Mouse (Mus musculus) lung, postnatal 0 days (tissue): ENCODE data around the gene Asb12. TPM values are rescaled to one million over a fixed set of nuclear protein-coding genes. Genes with fewer than 3 reads are reported as not detected.
A peak's percentile ranks its signal among the peaks of the same experiment; 100 is the strongest.

ENCODE experiments used
- ATAC-seq: fragments of 200-750 bp; cut with Nextera tagmentation; 2 replicates; pipeline ENCODE4 v1.8.0; 2017; ENCODE audit warnings: moderate library complexity
- DNase-seq: peaks from one replicate; pipeline ENCODE4 v3.0.0-alpha.2; 2016; ENCODE audit warnings: low spot score
- H3K27ac ChIP-seq: fragments of 300-500 bp; sonication (generic); 2 replicates; pipeline ENCODE4 v1.5.1; 2014; ENCODE audit warnings: antibody characterized with exemption, mild to moderate bottlenecking, low read length, mixed read lengths
- H3K27me3 ChIP-seq: fragments of 300-500 bp; sonication (generic); replicated peaks from 2 replicates; pipeline ENCODE4 v1.6.1; 2014; ENCODE audit warnings: low read length, mixed read lengths; ENCODE audit not compliant: insufficient read depth
- H3K36me3 ChIP-seq: fragments of 300-500 bp; sonication (generic); 2 replicates; pipeline ENCODE4 v1.6.1; 2014; ENCODE audit warnings: low read length, mixed read lengths; ENCODE audit not compliant: insufficient read depth
- H3K4me1 ChIP-seq: fragments of 300-500 bp; sonication (generic); 2 replicates; pipeline ENCODE4 v1.6.1; 2014; ENCODE audit warnings: antibody characterized with exemption, low read depth, low read length, mixed read lengths; ENCODE audit not compliant: insufficient read depth
- H3K4me2 ChIP-seq: fragments of 300-500 bp; sonication (generic); replicated peaks from 2 replicates; pipeline ENCODE4 v1.6.1; 2014; ENCODE audit warnings: low read depth, mild to moderate bottlenecking, low read length, moderate library complexity, mixed read lengths
- H3K4me3 ChIP-seq: fragments of 300-500 bp; sonication (generic); 2 replicates; pipeline ENCODE4 v1.5.1; 2014; ENCODE audit warnings: low read depth, low read length
- H3K9ac ChIP-seq: fragments of 300-500 bp; sonication (generic); replicated peaks from 2 replicates; pipeline ENCODE4 v1.6.1; 2014; ENCODE audit warnings: low read depth, mild to moderate bottlenecking
- H3K9me3 ChIP-seq: fragments of 300-500 bp; sonication (generic); 2 replicates; pipeline ENCODE4 v1.6.1; 2016; ENCODE audit warnings: low read length, mixed read lengths
- CTCF ChIP-seq: IDR thresholded peaks from 2 replicates; pipeline ENCODE4 v1.5.1; 2016; ENCODE audit warnings: antibody characterized with exemption, mild to moderate bottlenecking
- EP300 ChIP-seq: IDR thresholded peaks from 2 replicates; pipeline ENCODE4 v1.6.1; 2016; ENCODE audit warnings: antibody characterized with exemption, mild to moderate bottlenecking, control low read depth
- WGBS: fragments of 180-500 bp; shearing (Covaris S2); extraction: QIAGEN DNeasy Blood & Tissue Kit; methylation state at CpG from one replicate; pipeline ENCODE4 v1.1.7; 2014; 5-methylcytosine and 5-hydroxymethylcytosine counted together
- polyA plus RNA-seq: library from polyadenylated mRNA; unstranded; fragments of >200 nt; fragmentation: Nextera tagmentation; extraction: Ambion mirVana; gene quantifications from 2 replicates; pipeline ENCODE4 v1.2.1, GENCODE M21; 2015

Gene Asb12
- polyA plus RNA-seq, 1 experiment from 2014 or later, result not detected

- WGBS, result 35% methylated on average over 2 of the region's 2 CpGs
- no peak overlapping the region for H3K9ac ChIP-seq
- peak; percentile 83 for DNase-seq
- H3K27ac ChIP-seq, result peak overlapping the region; percentile 47; the same call in 1 of the 2 replicates
- no peak overlapping the region for H3K4me3 ChIP-seq
- no peaks in the 10 kb centered on the region for H3K9me3 ChIP-seq
- no peaks in the 10 kb centered on the region for H3K4me1 ChIP-seq
- H3K4me2 ChIP-seq, result no peak overlapping the region
- peak; percentile 25 for ATAC-seq
- no peaks in the 10 kb centered on the region for H3K36me3 ChIP-seq
- no peaks in the 10 kb centered on the region for H3K27me3 ChIP-seq
- TF ChIP-seq CTCF, result no peak
- peak; percentile 70 for TF ChIP-seq EP300
Observed at GRCm38 (mm10) chrX:95445866-95446265, 111.9 kb downstream of the Asb12 start.

- 22% methylated on average over 3 of the region's 3 CpGs for WGBS
- peak; percentile 6; the same call in 1 of the 2 replicates for ATAC-seq
- Histone ChIP-seq H3K27ac (peak overlapping the region; percentile 86), H3K4me1 (no peaks in the 10 kb centered on the region), H3K27me3 (no peaks in the 10 kb centered on the region), H3K9me3 (no peaks in the 10 kb centered on the region), H3K4me3 (peak overlapping the region; percentile 53), H3K9ac (no peak overlapping the region), H3K4me2 (peak overlapping the region; percentile 61), H3K36me3 (no peaks in the 10 kb centered on the region)
- TF ChIP-seq EP300 (no peak), CTCF (no peak)
- DNase-seq, result no peak
Observed at GRCm38 (mm10) chrX:95445141-95445540, 112.6 kb downstream of the Asb12 start.

- WGBS, result 17% methylated on average over 17 of the region's 19 CpGs
- ATAC-seq, result peak; percentile 95
- DNase-seq, result peak; percentile 95
- Histone ChIP-seq H3K4me2 (peak within 1 kb of the TSS; percentile 61), H3K9me3 (no peaks in the 10 kb centered on the region), H3K4me3 (peak within 1 kb of the TSS; percentile 53), H3K27ac (peak within 1 kb of the TSS; percentile 86), H3K27me3 (no peaks in the 10 kb centered on the region), H3K4me1 (no peaks in the 10 kb centered on the region), H3K36me3 (no peaks in the 10 kb centered on the region), H3K9ac (peak within 1 kb of the TSS; percentile 29; the same call in 1 of the 2 replicates)
- TF ChIP-seq CTCF (no peak), EP300 (no peak)
Observed at GRCm38 (mm10) chrX:95444776-95445111, 113.0 kb downstream of the Asb12 start, which contains the start of gene Amer1. TSS of gene Amer1 (minus strand) at chrX:95444872.

- Histone ChIP-seq H3K27me3 (no peaks in the 10 kb centered on the region), H3K4me3 (peak overlapping the region; percentile 53), H3K9ac (peak overlapping the region; percentile 29; the same call in 1 of the 2 replicates), H3K4me1 (no peaks in the 10 kb centered on the region), H3K36me3 (no peaks in the 10 kb centered on the region), H3K9me3 (no peaks in the 10 kb centered on the region), H3K27ac (peak overlapping the region; percentile 86), H3K4me2 (peak overlapping the region; percentile 61)
- ATAC-seq (peak; percentile 68), DNase-seq (peak; percentile 58)
- 16% methylated on average over 42 of the region's 42 CpGs for WGBS
- no peak for TF ChIP-seq CTCF
- TF ChIP-seq EP300, result no peak
Observed at GRCm38 (mm10) chrX:95443898-95444775, 113.7 kb downstream of the Asb12 start.

GRCm38 (mm10) chrX:95443390-95443789, 114.4 kb downstream of the Asb12 start:
- Histone ChIP-seq H3K27ac (peak overlapping the region; percentile 86; the same call in 1 of the 2 replicates), H3K27me3 (no peaks in the 10 kb centered on the region), H3K9ac (no peak overlapping the region), H3K4me2 (peak overlapping the region; percentile 61), H3K4me1 (no peaks in the 10 kb centered on the region), H3K4me3 (peak overlapping the region; percentile 53), H3K9me3 (no peaks in the 10 kb centered on the region), H3K36me3 (no peaks in the 10 kb centered on the region)
- ATAC-seq (no peak), DNase-seq (no peak)
- TF ChIP-seq CTCF (no peak), EP300 (no peak)
- WGBS, result 23% methylated on average over 12 of the region's 12 CpGs

GRCm38 (mm10) chrX:95442261-95442660, 115.5 kb downstream of the Asb12 start:
- H3K27me3 ChIP-seq, result no peaks in the 10 kb centered on the region
- no peak for DNase-seq
- ATAC-seq, result no peak

More at GRCm38 (mm10) chrX:95442261-95442660, 115.5 kb downstream of the Asb12 start:
- 39% methylated on average over 1 of the region's 1 CpGs for WGBS
- Histone ChIP-seq H3K36me3 (no peaks in the 10 kb centered on the region), H3K4me2 (no peak overlapping the region), H3K4me1 (no peaks in the 10 kb centered on the region), H3K9ac (no peak overlapping the region), H3K27ac (no peak overlapping the region), H3K4me3 (no peak overlapping the region), H3K9me3 (no peaks in the 10 kb centered on the region)
- no peak for TF ChIP-seq EP300
- no peak for TF ChIP-seq CTCF
